Mouse (Mus musculus): ENCODE data around the gene Csrp2.
A peak's percentile ranks its signal among the peaks of the same experiment; 100 is the strongest.

Gene Csrp2

GRCm38 (mm10) chr10:110971044-110971443, 51.5 kb downstream of the Csrp2 start:
- no peak for DNase-seq (ENCODE audit: low spot score in 2 of 2)

- DNase-seq (ENCODE audit: low spot score in 2 of 2), result no peak
Measured at GRCm38 (mm10) chr10:110971483-110971882, 51.9 kb downstream of the Csrp2 start.

GRCm38 (mm10) chr10:110971998-110972397, 52.4 kb downstream of the Csrp2 start:
- no peak for DNase-seq (ENCODE audit: low spot score in 2 of 2)

GRCm38 (mm10) chr10:110974463-110974862, 54.9 kb downstream of the Csrp2 start:
- peak; percentile 53 to 69 for DNase-seq (ENCODE audit: low spot score in 2 of 2)

- no peak for DNase-seq (ENCODE audit: low spot score in 2 of 2)
Measured at GRCm38 (mm10) chr10:110974885-110975284, 55.3 kb downstream of the Csrp2 start.

- peak in 1 of 2 experiments; percentile 41 for DNase-seq (ENCODE audit: low spot score in 2 of 2)
Measured at GRCm38 (mm10) chr10:110976046-110976445, 56.5 kb downstream of the Csrp2 start.

- DNase-seq (ENCODE audit: low spot score in 2 of 2), result no peak
Measured at GRCm38 (mm10) chr10:110977379-110977778, 57.8 kb downstream of the Csrp2 start.

GRCm38 (mm10) chr10:110979431-110979830, 59.8 kb downstream of the Csrp2 start:
- no peak for DNase-seq (ENCODE audit: low spot score in 2 of 2)

GRCm38 (mm10) chr10:110980441-110980840, 60.9 kb downstream of the Csrp2 start:
- DNase-seq (ENCODE audit: low spot score in 2 of 2), result no peak

GRCm38 (mm10) chr10:110982771-110983170, 63.2 kb downstream of the Csrp2 start:
- DNase-seq (ENCODE audit: low spot score in 2 of 2), result no peak

GRCm38 (mm10) chr10:110986682-110987081, 67.1 kb downstream of the Csrp2 start:
- DNase-seq (ENCODE audit: low spot score in 2 of 2), result no peak

Measured in right cerebral cortex, adult 2 months (tissue).